Mouse (Mus musculus): ENCODE measurements around the gene Gabrq. TPM values are rescaled to one million over a fixed set of nuclear protein-coding genes. Genes with fewer than 3 reads are reported as not detected.
A peak's percentile ranks its signal among the peaks of the same experiment; 100 is the strongest.

Gene Gabrq
- total and polyA plus RNA-seq, 3 experiments, result not detected

- H3K27me3 ChIP-seq (ENCODE audit: control insufficient read depth in 1 of 2, insufficient read depth in 2 of 2, low read length in 2 of 2), result no peaks in the 10 kb centered on the region
- H3K36me3 ChIP-seq (ENCODE audit: control insufficient read depth in 1 of 2, insufficient read depth in 2 of 2, low read length in 2 of 2), result no peaks in the 10 kb centered on the region
- H3K4me1 ChIP-seq (ENCODE audit: control insufficient read depth in 1 of 2, insufficient read depth in 2 of 2, low read length in 2 of 2), result no peaks in the 10 kb centered on the region
- no peak overlapping the region for H3K4me3 ChIP-seq (ENCODE audit: control insufficient read depth in 1 of 2, insufficient read depth in 1 of 2, low read depth in 2 of 2, low read length in 2 of 2)
- H3K27ac ChIP-seq (ENCODE audit: control insufficient read depth, low read depth, low read length), result no peak overlapping the region
- H3K79me2 ChIP-seq (ENCODE audit: control insufficient read depth, insufficient read depth, low read length, poor library complexity), result no peaks in the 10 kb centered on the region
- no peak overlapping the region for H3K9ac ChIP-seq (ENCODE audit: control insufficient read depth, low read depth, low read length, poor library complexity, severe bottlenecking)
- no peaks in the 10 kb centered on the region for H3K9me3 ChIP-seq (replicated peaks; ENCODE audit: insufficient read depth, low read length)
- peak; percentile 49 for DNase-seq (ENCODE audit: low read depth, low spot score)
- TF ChIP-seq CTCF (IDR thresholded peaks at IDR 0.05 in 2 of 3, conservative IDR thresholded peaks at IDR 0.05 in 1 of 3; ENCODE audit: control insufficient read depth in 1 of 3, insufficient read depth in 1 of 3, low read depth in 2 of 3, low read length in 3 of 3, poor library complexity in 1 of 3, severe bottlenecking in 1 of 3) (peak; percentile 72 to 85 (median 76)), SMC3 (IDR thresholded peaks at IDR 0.05; ENCODE audit: low read depth, low read length) (peak; percentile 68), NELFE (IDR thresholded peaks at IDR 0.05; ENCODE audit: low read depth, low read length) (no peak), RAD21 (IDR thresholded peaks at IDR 0.05; ENCODE audit: low read depth, low read length) (peak; percentile 69)
Measured at GRCm38 (mm10) chrX:72819594-72819993, 5.4 kb upstream of the Gabrq start.

- no peaks in the 10 kb centered on the region for H3K4me1 ChIP-seq (ENCODE audit: control insufficient read depth in 1 of 2, insufficient read depth in 2 of 2, low read length in 2 of 2)
- H3K79me2 ChIP-seq (ENCODE audit: control insufficient read depth, insufficient read depth, low read length, poor library complexity), result no peaks in the 10 kb centered on the region
- no peaks in the 10 kb centered on the region for H3K27me3 ChIP-seq (ENCODE audit: control insufficient read depth in 1 of 2, insufficient read depth in 2 of 2, low read length in 2 of 2)
- H3K4me3 ChIP-seq (ENCODE audit: control insufficient read depth in 1 of 2, insufficient read depth in 1 of 2, low read depth in 2 of 2, low read length in 2 of 2), result no peak overlapping the region
- no peak for DNase-seq (ENCODE audit: low read depth, low spot score)
- H3K9me3 ChIP-seq (replicated peaks; ENCODE audit: insufficient read depth, low read length), result no peaks in the 10 kb centered on the region
- no peak overlapping the region for H3K9ac ChIP-seq (ENCODE audit: control insufficient read depth, low read depth, low read length, poor library complexity, severe bottlenecking)
- TF ChIP-seq SMC3 (IDR thresholded peaks at IDR 0.05; ENCODE audit: low read depth, low read length) (no peak), ZMIZ1 (IDR thresholded peaks at IDR 0.05; ENCODE audit: low read depth, low read length) (no peak), RAD21 (IDR thresholded peaks at IDR 0.05; ENCODE audit: low read depth, low read length) (no peak), MYB (IDR thresholded peaks at IDR 0.05; ENCODE audit: low read depth, low read length) (no peak), MAFK (IDR thresholded peaks at IDR 0.05; ENCODE audit: borderline replicate concordance, low read depth, low read length) (no peak), MAZ (IDR thresholded peaks at IDR 0.05; ENCODE audit: low read depth, low read length) (no peak), EP300 (IDR thresholded peaks at IDR 0.05; ENCODE audit: low read depth in 1 of 2, low read length in 2 of 2) (no peak), ZC3H11A (IDR thresholded peaks at IDR 0.05; ENCODE audit: low read depth, low read length) (no peak), CTCF (IDR thresholded peaks at IDR 0.05 in 2 of 3, conservative IDR thresholded peaks at IDR 0.05 in 1 of 3; ENCODE audit: control insufficient read depth in 1 of 3, insufficient read depth in 1 of 3, low read depth in 2 of 3, low read length in 3 of 3, poor library complexity in 1 of 3, severe bottlenecking in 1 of 3) (no peak), KAT2A (conservative IDR thresholded peaks at IDR 0.05; ENCODE audit: low read depth, low read length) (no peak), GATA1 (IDR thresholded peaks at IDR 0.05; ENCODE audit: low read depth, low read length) (no peak), UBTF (IDR thresholded peaks at IDR 0.05; ENCODE audit: borderline replicate concordance, insufficient read depth, low read depth, low read length) (no peak), USF1 (IDR thresholded peaks at IDR 0.05; ENCODE audit: low read depth, low read length) (no peak), TCF12 (IDR thresholded peaks at IDR 0.05; ENCODE audit: low read depth, low read length) (no peak), HCFC1 (IDR thresholded peaks at IDR 0.05; ENCODE audit: low read depth, low read length) (no peak), SIN3A (IDR thresholded peaks at IDR 0.05; ENCODE audit: low read length) (no peak)
- no peaks in the 10 kb centered on the region for H3K36me3 ChIP-seq (ENCODE audit: control insufficient read depth in 1 of 2, insufficient read depth in 2 of 2, low read length in 2 of 2)
- no peak overlapping the region for H3K27ac ChIP-seq (ENCODE audit: control insufficient read depth, low read depth, low read length)
Measured at GRCm38 (mm10) chrX:72823310-72823709, 1.7 kb upstream of the Gabrq start.

All from MEL (cell line).